Mouse (Mus musculus): ENCODE data around the gene Zfp937. TPM values are rescaled to one million over a fixed set of nuclear protein-coding genes. Genes with fewer than 3 reads are reported as not detected.
A peak's percentile ranks its signal among the peaks of the same experiment; 100 is the strongest.
"Not testable (repeated sequence)": the region's sequence is repeated elsewhere in the genome, so short reads cannot be mapped to it uniquely, and the experiment has no call there.

Gene Zfp937
- 0.16 TPM in 1 of 2 replicates, not detected in the other for polyA plus RNA-seq (2012; rRNA removed)

- WGBS = 2% methylated on average over 15 of the region's 15 CpGs
- H3K27ac ChIP-seq (ENCODE audit: insufficient read depth, low read depth, low read length) = not testable (repeated sequence)
These were observed at the start of gene Zfp937 for GRCm38 (mm10) chr2:150217600-150218362. Zfp937 (plus strand) TSS chr2:150218073.

DNA sequence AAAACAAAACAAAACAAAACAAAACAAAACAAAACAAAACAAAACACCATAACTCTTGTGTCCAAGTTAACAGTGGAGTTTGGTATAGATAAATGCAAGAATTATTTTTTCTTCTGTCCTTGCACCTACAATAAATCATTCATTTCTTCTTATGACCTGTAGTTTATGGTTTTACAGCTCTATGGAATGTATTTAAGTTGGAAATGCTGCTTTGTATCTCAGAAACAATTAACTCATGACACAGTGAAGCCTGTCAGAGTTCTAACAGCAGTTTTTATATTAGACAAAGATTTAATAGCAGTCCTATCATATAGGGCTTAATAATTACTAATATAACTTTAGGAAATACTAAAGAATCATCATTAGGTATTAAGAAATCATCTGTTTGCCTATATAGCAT is 44.0 kb upstream of the Zfp937 start:
- TF ChIP-seq CTCF (IDR thresholded peaks at IDR 0.05; ENCODE audit: extremely low read depth, insufficient read length, insufficient replicate concordance, low read depth, low read length) (no peak), POLR2A (IDR thresholded peaks at IDR 0.05; ENCODE audit: low read depth, low read length) (no peak)
- no peaks in the 10 kb centered on the region for H3K27me3 ChIP-seq (ENCODE audit: control insufficient read depth, insufficient read depth, low read length)
- H3K4me1 ChIP-seq (ENCODE audit: control insufficient read depth, insufficient read depth, insufficient read length, low read length) = no peaks in the 10 kb centered on the region
- H3K4me3 ChIP-seq (ENCODE audit: low read depth, low read length) = no peak overlapping the region
- H3K36me3 ChIP-seq (ENCODE audit: control insufficient read depth, insufficient read depth, low read length) = no peaks in the 10 kb centered on the region
- no peak overlapping the region for H3K27ac ChIP-seq (ENCODE audit: insufficient read depth, low read depth, low read length)

More at GRCm38 (mm10) chr2:150217600-150218362, at the start of gene Zfp937:
- H3K4me3 ChIP-seq (ENCODE audit: low read depth, low read length) = peak within 1 kb of the TSS; percentile 84
- not testable (repeated sequence) for H3K36me3 ChIP-seq (ENCODE audit: control insufficient read depth, insufficient read depth, low read length); H3K4me1 ChIP-seq (ENCODE audit: control insufficient read depth, insufficient read depth, insufficient read length, low read length); H3K27me3 ChIP-seq (ENCODE audit: control insufficient read depth, insufficient read depth, low read length)

GRCm38 (mm10) chr2:150179579-150179978 is 38.3 kb upstream of the Zfp937 start, which contains the start of gene Gm10770:
Gm10770 (minus strand) TSS chr2:150179679.
- WGBS = 80% methylated on average over 4 of the region's 4 CpGs
- not testable (repeated sequence) for H3K36me3 ChIP-seq (ENCODE audit: control insufficient read depth, insufficient read depth, low read length); H3K4me3 ChIP-seq (ENCODE audit: low read depth, low read length); H3K27me3 ChIP-seq (ENCODE audit: control insufficient read depth, insufficient read depth, low read length); H3K4me1 ChIP-seq (ENCODE audit: control insufficient read depth, insufficient read depth, insufficient read length, low read length); H3K27ac ChIP-seq (ENCODE audit: insufficient read depth, low read depth, low read length)

GRCm38 (mm10) chr2:150181046-150181445 is 36.8 kb upstream of the Zfp937 start:
- not testable (repeated sequence) for H3K36me3 ChIP-seq (ENCODE audit: control insufficient read depth, insufficient read depth, low read length); H3K27me3 ChIP-seq (ENCODE audit: control insufficient read depth, insufficient read depth, low read length); H3K4me1 ChIP-seq (ENCODE audit: control insufficient read depth, insufficient read depth, insufficient read length, low read length); H3K27ac ChIP-seq (ENCODE audit: insufficient read depth, low read depth, low read length); H3K4me3 ChIP-seq (ENCODE audit: low read depth, low read length)

- not testable (repeated sequence) for H3K27me3 ChIP-seq (ENCODE audit: control insufficient read depth, insufficient read depth, low read length); H3K4me3 ChIP-seq (ENCODE audit: low read depth, low read length); H3K4me1 ChIP-seq (ENCODE audit: control insufficient read depth, insufficient read depth, insufficient read length, low read length); H3K36me3 ChIP-seq (ENCODE audit: control insufficient read depth, insufficient read depth, low read length); H3K27ac ChIP-seq (ENCODE audit: insufficient read depth, low read depth, low read length)
- WGBS = 77% methylated on average over 7 of the region's 7 CpGs
These were observed 36.3 kb upstream of the Zfp937 start, which contains the start of gene Gm14139 for GRCm38 (mm10) chr2:150181570-150181999. Gm14139 (plus strand) TSS chr2:150181755.

GRCm38 (mm10) chr2:150218363-150218725 is 471 bp downstream of the Zfp937 start:
- H3K27ac ChIP-seq (ENCODE audit: insufficient read depth, low read depth, low read length); H3K36me3 ChIP-seq (ENCODE audit: control insufficient read depth, insufficient read depth, low read length); H3K4me1 ChIP-seq (ENCODE audit: control insufficient read depth, insufficient read depth, insufficient read length, low read length); H3K27me3 ChIP-seq (ENCODE audit: control insufficient read depth, insufficient read depth, low read length): not testable (repeated sequence)
- 15% methylated on average over 4 of the region's 4 CpGs for WGBS
- H3K4me3 ChIP-seq (ENCODE audit: low read depth, low read length) = peak overlapping the region; percentile 84

DNA sequence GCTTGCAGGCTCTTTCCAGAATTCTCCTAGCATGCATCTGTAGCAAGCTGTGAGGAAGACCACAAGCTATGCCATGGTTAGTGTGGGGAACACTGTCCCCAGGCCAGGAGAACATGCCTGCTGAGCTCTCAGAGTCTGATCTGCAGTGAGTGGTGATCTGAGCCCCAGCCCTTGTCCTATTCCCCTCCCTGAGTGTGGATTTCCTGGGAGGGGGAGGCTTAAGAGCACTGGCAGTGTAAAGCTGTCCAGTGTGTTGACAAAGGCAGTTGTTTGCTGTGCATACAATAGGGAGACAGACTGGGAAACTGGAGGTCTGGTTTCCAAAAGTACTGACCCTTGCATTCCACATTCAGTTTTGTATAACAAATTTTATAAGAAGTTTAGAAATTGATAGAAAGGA is 5.4 kb downstream of the Zfp937 start:
- H3K36me3 ChIP-seq (ENCODE audit: control insufficient read depth, insufficient read depth, low read length); H3K4me1 ChIP-seq (ENCODE audit: control insufficient read depth, insufficient read depth, insufficient read length, low read length); H3K27me3 ChIP-seq (ENCODE audit: control insufficient read depth, insufficient read depth, low read length); H3K27ac ChIP-seq (ENCODE audit: insufficient read depth, low read depth, low read length); H3K4me3 ChIP-seq (ENCODE audit: low read depth, low read length): not testable (repeated sequence)

GRCm38 (mm10) chr2:150243211-150243610 is 25.3 kb downstream of the Zfp937 start:
- TF ChIP-seq POLR2A (IDR thresholded peaks at IDR 0.05; ENCODE audit: low read depth, low read length) = no peak
- TF ChIP-seq CTCF (IDR thresholded peaks at IDR 0.05; ENCODE audit: extremely low read depth, insufficient read length, insufficient replicate concordance, low read depth, low read length) = no peak
- H3K27me3 ChIP-seq (ENCODE audit: control insufficient read depth, insufficient read depth, low read length) = no peaks in the 10 kb centered on the region
- H3K27ac ChIP-seq (ENCODE audit: insufficient read depth, low read depth, low read length) = no peak overlapping the region
- WGBS = 94% methylated on average over 2 of the region's 2 CpGs
- H3K4me3 ChIP-seq (ENCODE audit: low read depth, low read length) = no peak overlapping the region
- H3K36me3 ChIP-seq (ENCODE audit: control insufficient read depth, insufficient read depth, low read length) = peaks cover 1% of the 10 kb centered on the region; the same call in 1 of the 2 replicates
- H3K4me1 ChIP-seq (ENCODE audit: control insufficient read depth, insufficient read depth, insufficient read length, low read length) = no peaks in the 10 kb centered on the region

GRCm38 (mm10) chr2:150255491-150255890 is 37.6 kb downstream of the Zfp937 start, which contains the start of gene Gm21994:
Gm21994 (minus strand) TSS chr2:150255591.
- H3K27ac ChIP-seq (ENCODE audit: insufficient read depth, low read depth, low read length); H3K27me3 ChIP-seq (ENCODE audit: control insufficient read depth, insufficient read depth, low read length); H3K36me3 ChIP-seq (ENCODE audit: control insufficient read depth, insufficient read depth, low read length); H3K4me1 ChIP-seq (ENCODE audit: control insufficient read depth, insufficient read depth, insufficient read length, low read length); H3K4me3 ChIP-seq (ENCODE audit: low read depth, low read length): not testable (repeated sequence)
- 57% methylated on average over 2 of the region's 2 CpGs for WGBS

DNA sequence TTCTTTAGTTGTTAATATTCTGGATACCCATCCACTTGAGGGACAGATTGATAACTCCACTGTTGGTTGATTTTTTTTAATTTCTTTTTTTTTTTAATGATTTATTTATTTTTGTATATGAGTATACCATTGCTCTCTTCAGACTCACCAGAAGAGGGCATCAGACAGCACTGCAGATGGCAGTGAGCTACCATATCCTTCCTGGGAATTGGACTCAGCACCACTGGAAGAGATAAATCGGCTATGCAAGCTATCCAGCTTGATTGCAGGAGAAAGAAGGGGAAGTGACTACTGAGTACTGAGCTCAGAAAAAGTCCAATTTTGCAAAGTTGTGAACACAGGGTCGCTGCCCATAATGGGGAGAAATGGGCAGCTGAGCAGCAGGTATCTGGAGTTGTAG is 39.0 kb downstream of the Zfp937 start:
- H3K27me3 ChIP-seq (ENCODE audit: control insufficient read depth, insufficient read depth, low read length); H3K4me3 ChIP-seq (ENCODE audit: low read depth, low read length); H3K36me3 ChIP-seq (ENCODE audit: control insufficient read depth, insufficient read depth, low read length); H3K4me1 ChIP-seq (ENCODE audit: control insufficient read depth, insufficient read depth, insufficient read length, low read length); H3K27ac ChIP-seq (ENCODE audit: insufficient read depth, low read depth, low read length): not testable (repeated sequence)
- WGBS = 66% methylated on average over 2 of the region's 2 CpGs

DNA sequence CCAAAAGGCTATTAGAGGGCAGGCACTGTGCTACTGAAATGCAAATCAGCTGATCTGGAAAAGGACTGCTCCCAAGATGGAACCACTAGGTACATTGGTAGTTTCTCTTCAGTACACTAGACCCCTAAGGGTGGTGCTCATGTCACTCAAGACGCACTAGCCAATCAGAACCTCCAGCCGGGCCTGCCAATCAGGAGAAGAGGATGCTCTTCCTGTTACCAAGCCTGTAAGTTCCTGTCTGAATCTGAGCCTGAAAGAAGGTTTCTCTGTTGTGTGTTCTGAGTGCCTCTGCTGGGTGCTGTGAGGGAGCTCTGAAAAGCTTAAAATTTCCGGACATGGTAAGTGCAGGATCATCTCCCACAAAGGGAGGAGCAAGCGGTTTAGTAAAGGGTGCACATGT is 39.4 kb downstream of the Zfp937 start, which contains the start of gene Gm14124:
Gm14124 (plus strand) TSS at position 227 of the 400 bp plus-strand sequence.
- H3K4me3 ChIP-seq (ENCODE audit: low read depth, low read length); H3K36me3 ChIP-seq (ENCODE audit: control insufficient read depth, insufficient read depth, low read length); H3K27me3 ChIP-seq (ENCODE audit: control insufficient read depth, insufficient read depth, low read length); H3K27ac ChIP-seq (ENCODE audit: insufficient read depth, low read depth, low read length); H3K4me1 ChIP-seq (ENCODE audit: control insufficient read depth, insufficient read depth, insufficient read length, low read length): not testable (repeated sequence)
- 79% methylated on average over 4 of the region's 4 CpGs for WGBS

Measured in small intestine, adult 2 months (tissue).